Mouse (Mus musculus) E14TG2a.4 (cell line): ENCODE measurements at regions not wholly inside any gene's neighbourhood (a gene's known extent, or its start where the extent isn't known, plus 50 kb on each side); places are given as distances from the start of the nearest gene placed in this dataset.

ENCODE experiments used
- H3K27me3 ChIP-seq: 2 replicates; pipeline ENCODE4 v1.6.1; 2014; ENCODE audit warnings: low read length, control low read depth; ENCODE audit not compliant: insufficient read depth
- H3K36me3 ChIP-seq: 2 replicates; pipeline ENCODE4 v1.6.1; 2014; ENCODE audit warnings: low read length, control low read depth; ENCODE audit not compliant: insufficient read depth
- H3K4me1 ChIP-seq: replicated peaks from 2 replicates; pipeline ENCODE4 v1.6.1; 2014; ENCODE audit warnings: low read depth, low read length, control low read depth
- H3K4me3 ChIP-seq: replicated peaks from 2 replicates; pipeline ENCODE4 v1.5.1; 2014; ENCODE audit warnings: mild to moderate bottlenecking, low read length
- H3K9me3 ChIP-seq: 2 replicates; pipeline ENCODE4 v1.6.1; 2014; ENCODE audit warnings: low read length, control low read depth
- CTCF ChIP-seq: conservative IDR thresholded peaks from 2 replicates; pipeline ENCODE4 v1.5.1; 2014; ENCODE audit warnings: low read length
- NANOG ChIP-seq: IDR thresholded peaks from 2 replicates; pipeline ENCODE4 v1.6.1; 2014; ENCODE audit warnings: borderline replicate concordance, low read length, mixed read lengths
- POU5F1 ChIP-seq: IDR thresholded peaks from 2 replicates; pipeline ENCODE4 v1.6.1; 2014; ENCODE audit warnings: low read length, borderline replicate concordance

DNA sequence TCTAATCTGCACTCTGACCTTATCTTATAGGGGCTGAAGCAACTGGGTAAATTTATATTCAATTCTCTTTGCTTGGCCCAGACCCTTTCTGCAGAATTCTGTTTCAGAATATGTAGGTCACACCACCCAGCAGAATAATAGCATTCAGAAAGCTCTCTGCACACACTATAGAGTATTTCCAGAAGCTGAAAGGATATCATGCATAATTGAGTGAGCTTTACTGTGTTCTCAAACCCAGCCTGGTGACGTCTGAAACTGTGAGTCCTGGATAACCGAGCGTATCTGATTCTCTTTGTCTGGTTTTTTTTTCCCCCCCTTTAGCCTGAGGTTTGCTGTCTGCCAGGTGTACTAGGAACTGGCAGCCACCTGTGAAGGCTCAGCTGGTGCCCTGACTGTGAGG lies 94.4 kb upstream of the Nck2 start:
- no peak for TF ChIP-seq POU5F1
- TF ChIP-seq CTCF: no peak
- no peak for TF ChIP-seq NANOG
- H3K4me1 ChIP-seq: no peaks in the 10 kb centered on the region
- no peak overlapping the region for H3K4me3 ChIP-seq
- peaks cover 27% of the 10 kb centered on the region for H3K9me3 ChIP-seq
- H3K36me3 ChIP-seq: no peaks in the 10 kb centered on the region
- no peaks in the 10 kb centered on the region for H3K27me3 ChIP-seq

DNA sequence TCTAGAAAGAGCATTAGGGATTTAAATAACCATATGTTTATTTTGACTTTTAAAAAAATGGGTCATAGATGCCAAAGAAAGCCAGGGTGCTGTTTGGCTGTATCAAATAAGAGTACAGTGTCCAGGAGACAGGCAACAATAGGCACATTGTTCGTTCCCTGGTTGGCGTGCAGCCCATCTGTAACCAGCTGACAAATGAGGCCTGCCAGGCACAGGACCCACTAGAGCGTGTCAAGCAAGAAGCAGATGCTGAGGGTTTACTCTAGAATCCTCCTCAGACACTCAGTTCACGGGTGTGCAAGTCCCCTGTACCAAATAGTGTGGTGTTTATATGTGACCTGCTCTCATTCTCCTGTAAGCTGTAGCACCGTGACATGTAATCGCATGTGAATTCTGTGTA lies 86.2 kb upstream of the Nck2 start:
- Histone ChIP-seq H3K4me3 (no peak overlapping the region), H3K27me3 (no peaks in the 10 kb centered on the region), H3K9me3 (peaks cover 28% of the 10 kb centered on the region), H3K4me1 (no peaks in the 10 kb centered on the region), H3K36me3 (no peaks in the 10 kb centered on the region)
- TF ChIP-seq CTCF (no peak), POU5F1 (no peak), NANOG (no peak)

DNA sequence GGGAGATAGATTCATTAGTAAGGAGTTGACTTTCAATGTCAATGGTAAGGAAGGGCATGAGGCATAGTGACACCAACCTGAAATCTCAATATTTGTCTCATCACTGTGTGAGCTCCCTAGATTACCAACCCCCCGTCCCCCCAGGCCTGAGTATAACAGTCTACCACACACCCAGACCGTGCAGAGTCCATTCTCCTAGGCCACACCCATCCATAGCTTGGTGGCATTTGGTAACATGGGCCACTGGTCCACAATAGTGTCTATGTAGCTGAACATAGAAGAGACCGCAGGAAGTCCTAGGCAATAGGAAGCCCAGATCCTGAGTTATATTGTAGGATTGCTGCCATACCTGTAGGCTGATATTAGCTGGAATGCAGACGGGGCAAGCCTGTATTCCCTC lies 84.7 kb upstream of the Nck2 start:
- no peak for TF ChIP-seq NANOG
- no peak for TF ChIP-seq CTCF
- no peak for TF ChIP-seq POU5F1
- H3K4me1 ChIP-seq: no peaks in the 10 kb centered on the region

GRCm38 (mm10) chr1:43360291-43360690 lies 84.1 kb upstream of the Nck2 start:
- peaks cover 10% of the 10 kb centered on the region for H3K9me3 ChIP-seq
- H3K4me1 ChIP-seq: no peaks in the 10 kb centered on the region
- no peaks in the 10 kb centered on the region for H3K27me3 ChIP-seq
- H3K36me3 ChIP-seq: no peaks in the 10 kb centered on the region
- H3K4me3 ChIP-seq: no peak overlapping the region
- no peak for TF ChIP-seq POU5F1
- no peak for TF ChIP-seq CTCF
- no peak for TF ChIP-seq NANOG

More for the DNA sequence above, 84.7 kb upstream of the Nck2 start:
- Histone ChIP-seq H3K27me3 (no peaks in the 10 kb centered on the region), H3K9me3 (peaks cover 13% of the 10 kb centered on the region), H3K4me3 (no peak overlapping the region), H3K36me3 (no peaks in the 10 kb centered on the region)

- Histone ChIP-seq H3K27me3 (no peaks in the 10 kb centered on the region), H3K9me3 (peaks cover 6% of the 10 kb centered on the region), H3K4me3 (no peak overlapping the region), H3K4me1 (no peaks in the 10 kb centered on the region), H3K36me3 (no peaks in the 10 kb centered on the region)
- TF ChIP-seq POU5F1 (no peak), CTCF (no peak), NANOG (no peak)
These were observed 83.6 kb upstream of the Nck2 start for GRCm38 (mm10) chr1:43360741-43361140.

- peaks cover 5% of the 10 kb centered on the region; the same call in 1 of the 2 replicates for H3K9me3 ChIP-seq
- no peaks in the 10 kb centered on the region for H3K36me3 ChIP-seq
- no peaks in the 10 kb centered on the region for H3K27me3 ChIP-seq
These were observed 82.9 kb upstream of the Nck2 start for GRCm38 (mm10) chr1:43361455-43361863.

GRCm38 (mm10) chr1:43362136-43362535 lies 82.2 kb upstream of the Nck2 start:
- TF ChIP-seq POU5F1 (no peak), NANOG (no peak), CTCF (no peak)
- peaks cover 5% of the 10 kb centered on the region; the same call in 1 of the 2 replicates for H3K9me3 ChIP-seq
- no peaks in the 10 kb centered on the region for H3K36me3 ChIP-seq
- H3K4me1 ChIP-seq: no peaks in the 10 kb centered on the region
- H3K4me3 ChIP-seq: no peak overlapping the region
- no peaks in the 10 kb centered on the region for H3K27me3 ChIP-seq

More at GRCm38 (mm10) chr1:43361455-43361863, 82.9 kb upstream of the Nck2 start:
- Histone ChIP-seq H3K4me3 (no peak overlapping the region), H3K4me1 (no peaks in the 10 kb centered on the region)
- no peak for TF ChIP-seq POU5F1
- TF ChIP-seq NANOG: no peak
- TF ChIP-seq CTCF: no peak

- no peaks in the 10 kb centered on the region for H3K27me3 ChIP-seq
- no peaks in the 10 kb centered on the region for H3K4me1 ChIP-seq
- TF ChIP-seq NANOG: no peak
- no peak for TF ChIP-seq CTCF
- TF ChIP-seq POU5F1: no peak
- H3K36me3 ChIP-seq: no peaks in the 10 kb centered on the region
- 0 out of 2 replicates have a peak, but pooled peaks cover 5% of the 10 kb centered on the region for H3K9me3 ChIP-seq
- no peak overlapping the region for H3K4me3 ChIP-seq
These were observed 81.2 kb upstream of the Nck2 start for GRCm38 (mm10) chr1:43363178-43363577.

DNA sequence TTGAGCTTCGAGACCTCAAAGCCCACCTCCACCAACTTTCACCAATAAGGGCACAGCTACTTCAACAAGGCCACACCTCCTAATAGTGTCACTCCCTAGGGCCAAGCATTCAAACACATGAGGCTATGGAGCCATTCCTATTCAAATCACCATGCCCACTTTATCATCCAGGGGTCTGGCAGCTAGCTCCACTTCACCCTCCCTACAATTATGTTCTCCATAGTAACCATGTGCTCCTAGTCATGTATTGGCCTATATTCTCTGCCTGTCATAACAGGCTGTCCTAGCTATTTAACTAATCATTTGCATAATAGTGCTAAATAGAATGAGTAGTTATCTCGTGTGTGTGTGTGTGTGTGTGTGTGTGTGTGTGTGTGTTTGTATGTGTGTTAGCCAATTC lies 77.9 kb upstream of the Nck2 start:
- no peak for TF ChIP-seq CTCF
- no peak for TF ChIP-seq POU5F1
- no peak for TF ChIP-seq NANOG
- no peaks in the 10 kb centered on the region for H3K36me3 ChIP-seq
- no peaks in the 10 kb centered on the region for H3K4me1 ChIP-seq
- no peaks in the 10 kb centered on the region for H3K27me3 ChIP-seq
- H3K4me3 ChIP-seq: no peak overlapping the region
- H3K9me3 ChIP-seq: 0 out of 2 replicates have a peak, but pooled peaks cover 5% of the 10 kb centered on the region
